Mouse (Mus musculus) kidney, postnatal 0 days (tissue): ENCODE data around the gene Mymx. TPM values are rescaled to one million over a fixed set of nuclear protein-coding genes. Genes with fewer than 3 reads are reported as not detected.

Experiments
- ATAC-seq: fragments of 200-750 bp; cut with Nextera tagmentation; replicated peaks from 2 replicates; pipeline ENCODE4 v1.8.0; 2017; ENCODE audit warnings: low read depth, moderate number of reproducible peaks, moderate TSS enrichment, moderate library complexity; ENCODE audit not compliant: low FRiP score
- DNase-seq: peaks from one replicate; pipeline ENCODE4 v3.0.0-alpha.2; 2016; ENCODE audit warnings: low spot score
- H3K27ac ChIP-seq: fragments of 300-500 bp; sonication (generic); 2 replicates; pipeline ENCODE4 v1.5.1; 2014; ENCODE audit warnings: mild to moderate bottlenecking
- H3K27me3 ChIP-seq: fragments of 300-500 bp; sonication (generic); 2 replicates; pipeline ENCODE4 v1.6.1; 2014; ENCODE audit warnings: low read length, mixed read lengths; ENCODE audit not compliant: insufficient read depth
- H3K36me3 ChIP-seq: fragments of 300-500 bp; sonication (generic); 2 replicates; pipeline ENCODE4 v1.6.1; 2014; ENCODE audit warnings: low read length, mixed read lengths; ENCODE audit not compliant: insufficient read depth
- H3K4me1 ChIP-seq: fragments of 300-500 bp; sonication (generic); replicated peaks from 2 replicates; pipeline ENCODE4 v1.6.1; 2014; ENCODE audit warnings: antibody characterized with exemption, low read length, mixed read lengths; ENCODE audit not compliant: insufficient read depth
- H3K4me2 ChIP-seq: fragments of 300-500 bp; sonication (generic); 2 replicates; pipeline ENCODE4 v1.6.1; 2014; ENCODE audit warnings: mild to moderate bottlenecking, low read length, moderate library complexity, mixed read lengths
- H3K4me3 ChIP-seq: fragments of 300-500 bp; sonication (generic); replicated peaks from 2 replicates; pipeline ENCODE4 v1.5.1; 2014; ENCODE audit warnings: low read depth, low read length
- H3K9ac ChIP-seq: fragments of 300-500 bp; sonication (generic); 2 replicates; pipeline ENCODE4 v1.6.1; 2014; ENCODE audit warnings: low read depth, low read length
- H3K9me3 ChIP-seq: fragments of 300-500 bp; sonication (generic); replicated peaks from 2 replicates; pipeline ENCODE4 v1.6.1; 2016; ENCODE audit warnings: low read length, inconsistent platforms, mixed read lengths
- CTCF ChIP-seq: IDR thresholded peaks from 2 replicates; pipeline ENCODE4 v1.5.1; 2016; ENCODE audit warnings: antibody characterized with exemption, low read depth, mild to moderate bottlenecking, moderate library complexity
- WGBS: fragments of 180-500 bp; shearing (Covaris S2); extraction: QIAGEN DNeasy Blood & Tissue Kit; methylation state at CpG from one replicate; pipeline ENCODE4 v1.1.7; 2014; 5-methylcytosine and 5-hydroxymethylcytosine counted together
- polyA plus RNA-seq: library from polyadenylated mRNA; unstranded; fragments of >200 nt; fragmentation: Nextera tagmentation; extraction: Ambion mirVana; gene quantifications from 2 replicates; pipeline ENCODE4 v1.2.1, GENCODE M21; 2015

Gene Mymx
- polyA plus RNA-seq, 1 experiment from 2014 or later = 18.4 TPM

GRCm38 (mm10) chr17:45619386-45620256, 17.7 kb upstream of the Mymx start:
- peak; percentile 49; the same call in 1 of the 2 replicates for ATAC-seq
- H3K4me3 ChIP-seq = peak overlapping the region; percentile 4
- no peaks in the 10 kb centered on the region for H3K9me3 ChIP-seq
- no peaks in the 10 kb centered on the region for H3K36me3 ChIP-seq
- H3K27ac ChIP-seq = peak overlapping the region; percentile 92
- H3K9ac ChIP-seq = peak overlapping the region; percentile 38; the same call in 1 of the 2 replicates
- no peaks in the 10 kb centered on the region for H3K27me3 ChIP-seq
- peaks cover 17% of the 10 kb centered on the region for H3K4me1 ChIP-seq
- TF ChIP-seq CTCF = no peak
- peak overlapping the region; percentile 41 for H3K4me2 ChIP-seq
- 15% methylated on average over 20 of the region's 20 CpGs for WGBS
- peak; percentile 87 for DNase-seq

- H3K4me2 ChIP-seq = peak overlapping the region; percentile 41
- H3K4me3 ChIP-seq = peak overlapping the region; percentile 4
- no peaks in the 10 kb centered on the region for H3K9me3 ChIP-seq
- TF ChIP-seq CTCF = no peak
- no peaks in the 10 kb centered on the region for H3K36me3 ChIP-seq
- peak; percentile 76 for ATAC-seq
- H3K4me1 ChIP-seq = peaks cover 17% of the 10 kb centered on the region
- peak overlapping the region; percentile 92 for H3K27ac ChIP-seq
- H3K9ac ChIP-seq = peak overlapping the region; percentile 38; the same call in 1 of the 2 replicates
- WGBS = 18% methylated on average over 8 of the region's 8 CpGs
- H3K27me3 ChIP-seq = no peaks in the 10 kb centered on the region
- DNase-seq = peak; percentile 84
Observed at GRCm38 (mm10) chr17:45618941-45619385, 17.1 kb upstream of the Mymx start.

GRCm38 (mm10) chr17:45617655-45618054, 15.8 kb upstream of the Mymx start:
- no peak for TF ChIP-seq CTCF
- no peak overlapping the region for H3K27ac ChIP-seq
- H3K4me3 ChIP-seq = no peak overlapping the region
- 67% methylated on average over 6 of the region's 6 CpGs for WGBS
- no peak for DNase-seq
- H3K36me3 ChIP-seq = no peaks in the 10 kb centered on the region
- no peaks in the 10 kb centered on the region for H3K27me3 ChIP-seq
- ATAC-seq = no peak
- peaks cover 17% of the 10 kb centered on the region for H3K4me1 ChIP-seq
- no peaks in the 10 kb centered on the region for H3K9me3 ChIP-seq
- no peak overlapping the region for H3K4me2 ChIP-seq
- H3K9ac ChIP-seq = no peak overlapping the region

GRCm38 (mm10) chr17:45616679-45617078, 14.8 kb upstream of the Mymx start:
- no peak for ATAC-seq
- DNase-seq = no peak
- H3K27me3 ChIP-seq = no peaks in the 10 kb centered on the region
- no peak overlapping the region for H3K4me2 ChIP-seq
- no peak overlapping the region for H3K9ac ChIP-seq
- no peak for TF ChIP-seq CTCF
- WGBS = 78% methylated on average over 3 of the region's 3 CpGs
- no peak overlapping the region for H3K27ac ChIP-seq
- no peaks in the 10 kb centered on the region for H3K9me3 ChIP-seq
- no peaks in the 10 kb centered on the region for H3K36me3 ChIP-seq
- peaks cover 17% of the 10 kb centered on the region for H3K4me1 ChIP-seq
- no peak overlapping the region for H3K4me3 ChIP-seq

GRCm38 (mm10) chr17:45616046-45616650, 14.2 kb upstream of the Mymx start:
- Histone ChIP-seq H3K36me3 (no peaks in the 10 kb centered on the region), H3K27ac (no peak overlapping the region)

GRCm38 (mm10) chr17:45612921-45613320, 11.0 kb upstream of the Mymx start:
- Histone ChIP-seq H3K9ac (no peak overlapping the region), H3K27me3 (no peaks in the 10 kb centered on the region), H3K4me3 (no peak overlapping the region), H3K4me1 (no peaks in the 10 kb centered on the region; the same call in 1 of the 2 replicates), H3K27ac (no peak overlapping the region), H3K4me2 (no peak overlapping the region), H3K36me3 (no peaks in the 10 kb centered on the region), H3K9me3 (no peaks in the 10 kb centered on the region)
- 80% methylated on average over 7 of the region's 7 CpGs for WGBS
- no peak for TF ChIP-seq CTCF
- no peak for ATAC-seq
- DNase-seq = no peak

More at GRCm38 (mm10) chr17:45616046-45616650, 14.2 kb upstream of the Mymx start:
- DNase-seq (no peak), ATAC-seq (no peak)
- Histone ChIP-seq H3K4me1 (peaks cover 17% of the 10 kb centered on the region), H3K9me3 (no peaks in the 10 kb centered on the region), H3K27me3 (no peaks in the 10 kb centered on the region), H3K4me3 (no peak overlapping the region), H3K4me2 (no peak overlapping the region), H3K9ac (no peak overlapping the region)
- no peak for TF ChIP-seq CTCF
- WGBS = 33% methylated on average over 4 of the region's 4 CpGs
